Mouse (Mus musculus) heart, postnatal 0 days (tissue): Measurements from ENCODE around the gene Eapp. TPM values are rescaled to one million over a fixed set of nuclear protein-coding genes. Genes with fewer than 3 reads are reported as not detected.
"Not testable (repeated sequence)": the region's sequence is repeated elsewhere in the genome, so short reads cannot be mapped to it uniquely, and the experiment has no call there.

Experiments
- ATAC-seq: fragments of 200-750 bp; cut with Nextera tagmentation; 2 replicates; pipeline ENCODE4 v1.8.0; 2017; ENCODE audit warnings: low read depth, moderate number of reproducible peaks, moderate library complexity; ENCODE audit not compliant: insufficient read depth
- DNase-seq: peaks from one replicate; pipeline ENCODE4 v3.0.0-alpha.2; 2016; ENCODE audit warnings: low spot score
- H3K27ac ChIP-seq: fragments of 300-500 bp; sonication (generic); 2 replicates; pipeline ENCODE4 v1.5.1; 2014; ENCODE audit warnings: low read depth, mild to moderate bottlenecking
- H3K27me3 ChIP-seq: fragments of 300-500 bp; sonication (generic); 2 replicates; pipeline ENCODE4 v1.6.1; 2014; ENCODE audit warnings: low read length, mixed read lengths; ENCODE audit not compliant: control insufficient read depth, insufficient read depth
- H3K36me3 ChIP-seq: fragments of 300-500 bp; sonication (generic); replicated peaks from 2 replicates; pipeline ENCODE4 v1.6.1; 2014; ENCODE audit warnings: low read length, mixed read lengths; ENCODE audit not compliant: control insufficient read depth, insufficient read depth
- H3K4me1 ChIP-seq: fragments of 300-500 bp; sonication (generic); 2 replicates; pipeline ENCODE4 v1.6.1; 2014; ENCODE audit warnings: antibody characterized with exemption; ENCODE audit not compliant: control insufficient read depth, insufficient read depth
- H3K4me2 ChIP-seq: fragments of 300-500 bp; sonication (generic); 2 replicates; pipeline ENCODE4 v1.6.1; 2014; ENCODE audit warnings: low read depth, mild to moderate bottlenecking, low read length, moderate library complexity
- H3K4me3 ChIP-seq: fragments of 300-500 bp; sonication (generic); 2 replicates; pipeline ENCODE4 v1.5.1; 2014; ENCODE audit warnings: low read depth, low read length
- H3K9ac ChIP-seq: fragments of 300-500 bp; sonication (generic); replicated peaks from 2 replicates; pipeline ENCODE4 v1.6.1; 2014; ENCODE audit warnings: low read depth, low read length, mixed read lengths
- H3K9me3 ChIP-seq: fragments of 300-500 bp; sonication (generic); replicated peaks from 2 replicates; pipeline ENCODE4 v1.6.1; 2016; ENCODE audit warnings: low read length; ENCODE audit not compliant: control insufficient read depth
- CTCF ChIP-seq: IDR thresholded peaks from 2 replicates; pipeline ENCODE4 v1.5.1; 2016; ENCODE audit warnings: antibody characterized with exemption, control low read depth, low read depth
- EP300 ChIP-seq: IDR thresholded peaks from 2 replicates; pipeline ENCODE4 v1.6.1; 2016; ENCODE audit warnings: antibody characterized with exemption, low read depth
- WGBS: fragments of 180-500 bp; shearing (Covaris S2); extraction: QIAGEN DNeasy Blood & Tissue Kit; methylation state at CpG from one replicate; pipeline ENCODE4 v1.1.7; 2014; 5-methylcytosine and 5-hydroxymethylcytosine counted together
- polyA plus RNA-seq: library from polyadenylated mRNA; unstranded; fragments of >200 nt; fragmentation: Nextera tagmentation; extraction: Ambion mirVana; gene quantifications from 2 replicates; pipeline ENCODE4 v1.2.1, GENCODE M21; 2015
- total RNA-seq: library from RNA; depleted of rRNA; stranded (reverse); fragments of >200 nt; gene quantifications from 2 replicates; pipeline ENCODE4 v1.2.3, GENCODE M21; 2014; ENCODE audit warnings: low replicate concordance; rRNA removed

Gene Eapp
- 4.4 and 16.7 TPM in 2 replicates for total RNA-seq
- 61.4 and 61.6 TPM in 2 replicates for polyA plus RNA-seq

DNA sequence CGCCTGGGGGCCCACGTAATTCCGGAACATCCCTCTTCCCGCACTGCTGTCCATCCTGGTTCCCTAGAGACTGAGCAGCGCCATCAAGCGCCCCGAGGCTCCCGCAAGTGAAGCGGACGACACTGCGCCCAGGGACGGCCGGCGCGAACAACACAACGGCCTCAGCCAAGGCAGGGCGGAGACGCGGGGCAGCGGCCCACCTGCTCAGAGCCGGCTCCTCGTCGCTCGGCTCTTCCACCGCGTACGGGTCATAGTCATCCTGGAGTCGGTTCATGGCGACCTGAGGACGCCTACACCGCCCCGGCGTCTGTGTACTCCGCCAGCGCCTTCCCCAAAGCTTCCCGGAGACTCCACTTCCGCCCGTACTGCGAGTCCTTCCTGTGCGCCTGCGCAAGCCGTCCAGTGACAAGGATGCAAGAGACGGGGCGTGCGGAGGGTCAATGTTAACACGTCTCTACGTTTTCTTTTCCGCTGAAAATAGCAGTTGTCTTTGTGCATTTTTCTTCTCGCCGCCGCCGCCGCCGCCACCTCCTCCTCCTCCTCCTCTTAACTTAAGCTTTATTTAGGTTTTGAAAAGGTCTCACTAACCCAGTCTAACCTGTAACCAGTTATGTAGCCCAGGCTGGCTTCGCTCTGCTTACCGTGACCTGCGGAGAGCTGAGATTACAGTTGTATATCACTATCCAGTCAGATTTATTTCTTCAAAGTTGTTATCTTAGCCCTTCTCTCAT, at the start of gene Eapp:
Gene Eapp, minus strand, starts transcription at position 387 of the 731 bp plus-strand sequence.
- ATAC-seq (peak; percentile 91), DNase-seq (peak; percentile 99)
- 0 out of 2 replicates have a peak, but pooled peaks cover 4% of the 10 kb centered on the region for H3K4me1 ChIP-seq
- peak within 1 kb of the TSS; percentile 99 for H3K27ac ChIP-seq
- no peaks in the 10 kb centered on the region for H3K27me3 ChIP-seq
- H3K36me3 ChIP-seq = peaks cover 20% of the 10 kb centered on the region
- H3K9ac ChIP-seq = peak within 1 kb of the TSS; percentile 72
- H3K4me2 ChIP-seq = peak within 1 kb of the TSS; percentile 81
- under 1% methylated on average over 57 of the region's 57 CpGs for WGBS
- no peaks in the 10 kb centered on the region for H3K9me3 ChIP-seq
- H3K4me3 ChIP-seq = peak within 1 kb of the TSS; percentile 90
- TF ChIP-seq EP300 (no peak), CTCF (peak; percentile 28; the same call in 1 of the 2 replicates)

DNA sequence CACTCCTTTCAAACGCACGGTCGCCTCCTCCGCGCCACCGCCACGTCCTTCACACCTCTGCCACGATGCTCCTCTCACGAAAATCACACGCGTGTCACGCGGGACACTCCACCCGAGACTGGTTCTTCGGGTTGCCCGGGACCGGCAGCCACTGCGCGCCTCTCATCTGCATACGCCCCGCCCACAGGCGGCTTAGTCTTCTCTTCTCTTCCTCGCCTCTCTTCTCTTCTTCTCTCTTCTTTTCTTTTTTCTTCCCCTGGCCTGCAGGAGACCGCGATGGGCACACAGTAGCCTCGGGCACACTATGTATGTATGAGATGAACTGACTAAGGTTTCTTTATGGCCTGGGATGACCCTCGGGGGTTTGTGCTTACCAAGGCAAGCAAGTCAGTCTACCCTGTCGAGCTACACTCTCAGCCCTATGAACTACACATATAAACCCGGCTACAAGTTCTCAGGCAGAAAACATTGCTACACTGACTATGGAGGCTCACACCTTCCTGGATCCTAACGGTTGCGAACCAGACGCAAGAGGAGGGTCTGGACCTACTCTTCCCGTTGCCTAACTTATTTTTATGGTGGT, 43.1 kb upstream of the Eapp start:
- DNase-seq, H3K4me3 ChIP-seq, H3K9ac ChIP-seq, H3K4me2 ChIP-seq, H3K27ac ChIP-seq, H3K36me3 ChIP-seq, H3K27me3 ChIP-seq, H3K9me3 ChIP-seq, H3K4me1 ChIP-seq: not testable (repeated sequence)
- ATAC-seq = peak; percentile 48
- under 1% methylated on average over 10 of the region's 33 CpGs for WGBS

DNA sequence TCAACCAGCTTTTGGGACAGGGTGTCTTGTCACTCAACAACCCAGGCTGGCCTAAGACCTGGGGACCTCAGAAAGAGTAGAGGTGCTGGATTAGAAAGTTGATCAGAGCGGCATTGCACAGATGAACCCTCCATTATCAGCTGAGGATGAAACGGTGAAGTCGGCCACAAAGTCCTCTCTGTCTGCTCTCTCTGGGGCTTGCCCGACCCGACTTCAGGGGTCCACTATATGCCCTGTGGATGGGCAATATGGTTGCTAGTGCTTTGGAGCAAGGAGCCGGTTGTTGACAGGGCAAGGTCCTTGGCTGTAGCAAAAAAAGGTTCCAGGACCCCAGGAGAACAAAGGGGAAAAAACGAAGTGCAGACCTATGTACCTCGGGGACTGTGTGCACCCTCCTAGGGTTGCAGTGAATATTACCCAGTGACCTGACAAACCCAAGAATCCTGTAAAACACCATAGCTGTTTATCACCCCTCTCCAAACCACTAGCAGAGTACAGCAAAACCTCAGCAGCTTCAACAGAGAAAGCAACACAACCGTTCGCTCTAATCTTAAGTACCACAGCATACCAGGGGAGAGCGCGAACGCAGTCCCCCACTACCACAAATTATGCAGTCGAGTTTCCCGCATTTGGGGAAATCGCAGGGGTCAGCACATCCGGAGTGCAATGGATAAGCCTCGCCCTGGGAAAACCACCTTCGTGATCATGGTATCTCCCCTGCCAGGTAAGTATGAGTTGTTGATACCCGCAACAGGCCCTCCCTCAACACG, 42.4 kb upstream of the Eapp start:
- WGBS = no CpG with 5 or more reads among the region's 21 CpGs
- not testable (repeated sequence) for H3K4me3 ChIP-seq, H3K4me1 ChIP-seq, DNase-seq, H3K4me2 ChIP-seq, H3K36me3 ChIP-seq, H3K27ac ChIP-seq, H3K9ac ChIP-seq, H3K27me3 ChIP-seq, H3K9me3 ChIP-seq
- ATAC-seq = peak; percentile 71

DNA sequence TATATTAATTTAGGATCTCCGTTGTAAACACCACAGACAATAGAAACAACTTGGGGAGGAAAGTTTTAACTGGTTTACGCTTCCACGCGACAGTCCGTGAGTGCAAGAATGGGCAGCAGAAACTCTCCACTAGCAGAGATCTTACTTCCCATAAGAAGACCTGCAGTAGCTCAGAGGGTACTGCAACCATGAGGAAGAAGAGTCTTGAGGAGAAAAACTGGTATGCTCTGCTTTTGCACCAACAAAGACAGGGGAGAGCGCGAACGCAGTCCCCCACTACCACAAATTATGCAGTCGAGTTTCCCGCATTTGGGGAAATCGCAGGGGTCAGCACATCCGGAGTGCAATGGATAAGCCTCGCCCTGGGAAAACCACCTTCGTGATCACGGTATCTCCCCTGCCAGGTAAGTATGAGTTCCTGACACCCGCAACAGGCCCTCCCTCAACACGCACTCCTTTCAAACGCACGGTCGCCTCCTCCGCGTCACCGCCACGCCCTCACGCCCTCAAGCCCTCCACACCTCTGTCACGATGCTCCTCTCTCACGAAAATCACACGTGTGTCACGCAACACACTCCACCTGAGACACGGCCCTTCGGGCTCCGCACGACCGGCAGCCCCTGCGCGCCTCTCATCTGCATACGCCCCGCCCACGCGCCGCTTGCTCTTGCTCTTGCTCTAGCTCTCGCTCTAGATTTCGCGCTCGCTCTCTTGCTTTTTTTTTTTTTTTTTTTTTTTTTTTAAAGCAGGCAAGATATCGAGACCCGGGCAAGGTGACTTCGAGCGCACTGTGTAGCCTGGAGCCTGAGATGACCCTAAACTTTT, 38.8 kb upstream of the Eapp start:
- WGBS = 4% methylated on average over 6 of the region's 49 CpGs
- H3K4me2 ChIP-seq, DNase-seq, H3K4me1 ChIP-seq, H3K27ac ChIP-seq, H3K27me3 ChIP-seq, H3K9me3 ChIP-seq, H3K4me3 ChIP-seq, H3K9ac ChIP-seq, H3K36me3 ChIP-seq: not testable (repeated sequence)
- peak; percentile 54 for ATAC-seq

DNA sequence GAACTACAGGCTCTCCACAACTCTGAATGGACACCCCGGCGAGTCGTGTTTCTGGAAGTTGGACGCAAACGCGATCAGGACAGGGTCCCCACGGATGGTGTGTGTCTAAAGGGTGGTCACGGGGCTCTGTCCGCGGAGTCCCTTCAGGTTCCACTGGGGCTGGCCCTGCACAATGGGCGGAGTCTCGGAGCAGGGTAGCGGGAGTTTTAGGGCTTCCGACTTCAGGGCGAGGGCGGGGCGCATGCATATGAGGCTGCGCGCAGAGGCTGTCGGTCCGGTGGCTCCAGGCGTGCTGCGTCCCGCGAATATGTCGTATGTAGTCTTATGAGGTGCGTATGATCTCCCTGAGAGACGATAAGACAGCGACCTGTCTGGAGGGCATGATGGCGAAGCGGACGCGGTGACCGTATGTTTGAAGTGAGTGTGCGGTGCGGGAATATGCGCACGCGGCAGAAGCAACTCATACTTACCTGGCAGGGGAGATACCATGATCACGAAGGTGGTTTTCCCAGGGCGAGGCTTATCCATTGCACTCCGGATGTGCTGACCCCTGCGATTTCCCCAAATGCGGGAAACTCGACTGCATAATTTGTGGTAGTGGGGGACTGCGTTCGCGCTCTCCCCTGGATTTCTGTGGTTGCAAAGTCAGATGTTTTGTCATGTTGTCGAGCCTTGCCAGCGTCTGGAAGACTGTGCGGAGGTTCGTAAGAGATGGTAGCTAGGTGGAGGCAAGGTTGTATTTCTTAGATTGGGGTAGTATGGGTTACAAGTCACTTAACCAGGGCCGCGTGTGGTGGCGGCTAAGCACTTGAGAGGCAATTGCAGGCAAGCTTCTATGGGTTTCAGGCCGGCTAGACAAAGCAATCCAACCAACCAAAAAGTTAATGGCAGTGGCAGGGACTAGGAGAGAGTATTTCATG, 33.7 kb upstream of the Eapp start:
- ATAC-seq = peak; percentile 94
- H3K27me3 ChIP-seq, H3K4me1 ChIP-seq, H3K9me3 ChIP-seq, DNase-seq, H3K27ac ChIP-seq, H3K4me2 ChIP-seq, H3K36me3 ChIP-seq, H3K9ac ChIP-seq, H3K4me3 ChIP-seq: not testable (repeated sequence)
- no CpG with 5 or more reads among the region's 56 CpGs for WGBS

DNA sequence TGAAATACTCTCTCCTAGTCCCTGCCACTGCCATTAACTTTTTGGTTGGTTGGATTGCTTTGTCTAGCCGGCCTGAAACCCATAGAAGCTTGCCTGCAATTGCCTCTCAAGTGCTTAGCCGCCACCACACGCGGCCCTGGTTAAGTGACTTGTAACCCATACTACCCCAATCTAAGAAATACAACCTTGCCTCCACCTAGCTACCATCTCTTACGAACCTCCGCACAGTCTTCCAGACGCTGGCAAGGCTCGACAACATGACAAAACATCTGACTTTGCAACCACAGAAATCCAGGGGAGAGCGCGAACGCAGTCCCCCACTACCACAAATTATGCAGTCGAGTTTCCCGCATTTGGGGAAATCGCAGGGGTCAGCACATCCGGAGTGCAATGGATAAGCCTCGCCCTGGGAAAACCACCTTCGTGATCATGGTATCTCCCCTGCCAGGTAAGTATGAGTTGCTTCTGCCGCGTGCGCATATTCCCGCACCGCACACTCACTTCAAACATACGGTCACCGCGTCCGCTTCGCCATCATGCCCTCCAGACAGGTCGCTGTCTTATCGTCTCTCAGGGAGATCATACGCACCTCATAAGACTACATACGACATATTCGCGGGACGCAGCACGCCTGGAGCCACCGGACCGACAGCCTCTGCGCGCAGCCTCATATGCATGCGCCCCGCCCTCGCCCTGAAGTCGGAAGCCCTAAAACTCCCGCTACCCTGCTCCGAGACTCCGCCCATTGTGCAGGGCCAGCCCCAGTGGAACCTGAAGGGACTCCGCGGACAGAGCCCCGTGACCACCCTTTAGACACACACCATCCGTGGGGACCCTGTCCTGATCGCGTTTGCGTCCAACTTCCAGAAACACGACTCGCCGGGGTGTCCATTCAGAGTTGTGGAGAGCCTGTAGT, 23.4 kb upstream of the Eapp start:
- not testable (repeated sequence) for H3K36me3 ChIP-seq, DNase-seq, H3K4me2 ChIP-seq, H3K9ac ChIP-seq, H3K9me3 ChIP-seq, H3K27me3 ChIP-seq, H3K27ac ChIP-seq, H3K4me1 ChIP-seq, H3K4me3 ChIP-seq
- ATAC-seq = peak; percentile 94
- WGBS = no CpG with 5 or more reads among the region's 56 CpGs

DNA sequence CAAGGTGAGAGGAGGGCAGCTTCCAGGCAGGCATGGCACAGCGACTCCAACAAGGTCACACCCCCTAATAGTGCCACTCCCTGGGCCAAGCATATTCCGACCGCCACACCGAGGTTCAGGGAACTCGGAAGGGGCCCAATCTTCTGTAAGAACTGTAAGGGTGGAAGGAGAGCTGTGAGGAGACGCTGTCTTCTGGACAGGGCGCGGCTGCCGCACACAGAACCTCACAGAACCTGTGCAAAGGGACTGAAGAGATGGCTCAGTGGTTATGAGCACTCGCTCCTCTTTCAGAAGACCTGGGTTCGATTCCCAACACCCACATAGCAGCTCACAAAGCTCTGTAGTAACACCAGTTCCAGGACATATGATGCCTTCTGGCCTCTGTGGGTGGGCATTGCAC, 21.8 kb upstream of the Eapp start:
- 70% methylated on average over 5 of the region's 11 CpGs for WGBS

More for the DNA sequence above, 21.8 kb upstream of the Eapp start:
- not testable (repeated sequence) for H3K4me3 ChIP-seq, H3K9ac ChIP-seq, DNase-seq, H3K36me3 ChIP-seq, H3K4me2 ChIP-seq, H3K9me3 ChIP-seq, H3K27ac ChIP-seq, H3K4me1 ChIP-seq, ATAC-seq, H3K27me3 ChIP-seq
